Mouse (Mus musculus) left cerebral cortex, adult 2 months (tissue): ENCODE data around the gene Prkce. TPM values are rescaled to one million over a fixed set of nuclear protein-coding genes. Genes with fewer than 3 reads are reported as not detected.

ENCODE experiments used
- DNase-seq, 2 experiments: peaks; one replicate each; pipeline ENCODE4 v3.0.0; 2021 to 2022; ENCODE audit warnings: low spot score in 2 of 2, mixed read lengths in 1 of 2; ENCODE audit errors: extremely low spot score in 1 of 2
- H3K27ac ChIP-seq: fragments of 200-600 bp; 2 replicates; pipeline ENCODE4 v1.8.1; 2022
- H3K4me3 ChIP-seq: fragments of 200-600 bp; 2 replicates; pipeline ENCODE4 v1.8.1; 2022
- CTCF ChIP-seq: fragments of 200-600 bp; IDR thresholded peaks from 2 replicates; pipeline ENCODE4 v1.8.1; 2022; ENCODE audit warnings: antibody characterized with exemption, mild to moderate bottlenecking, moderate library complexity
- intact Hi-C: fragments of 180-260 bp; cut with DNase I; formaldehyde crosslinking; loops from one replicate; pipeline ENCODE4 v1.15.1; 2025
- total RNA-seq, 2 experiments: library from RNA; stranded (reverse); gene quantifications; 2 replicates each; pipeline ENCODE4 v1.2.3; 2021

Gene Prkce
- total RNA-seq, 2 experiments from 2014 or later: 277 to 284 TPM

- no peak overlapping the region for H3K27ac ChIP-seq
- no peak for TF ChIP-seq CTCF
- intact Hi-C loops: no loop called here
- DNase-seq: no peak
- no peak overlapping the region for H3K4me3 ChIP-seq
Measured at GRCm38 (mm10) chr17:86208821-86209186, 41.2 kb downstream of the Prkce start.

GRCm38 (mm10) chr17:86209680-86210251, 42.2 kb downstream of the Prkce start:
- TF ChIP-seq CTCF: no peak
- intact Hi-C loops: no loop called here
- DNase-seq: no peak
- Histone ChIP-seq H3K4me3 (no peak overlapping the region), H3K27ac (no peak overlapping the region)

DNA sequence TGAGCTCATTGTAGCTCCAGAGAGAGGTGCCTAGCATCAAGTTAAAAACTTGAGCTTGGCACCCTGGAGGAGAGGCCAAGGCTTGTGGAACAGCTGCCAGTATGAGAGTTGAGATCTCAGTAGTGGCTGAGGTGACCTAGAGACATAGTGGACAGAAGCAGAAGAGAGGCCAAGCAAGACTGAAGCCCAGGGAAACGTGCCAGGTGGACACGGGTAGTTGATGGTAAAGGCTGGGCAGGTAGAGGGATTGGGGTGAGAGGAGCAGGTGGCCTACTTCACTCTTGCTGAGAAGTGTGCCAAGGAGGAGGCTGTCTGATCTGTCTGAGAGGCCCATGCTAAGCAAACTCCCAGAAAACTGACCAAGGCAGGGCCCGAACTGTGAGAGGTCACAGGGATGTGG, 44.6 kb downstream of the Prkce start:
- no peak for DNase-seq
- Histone ChIP-seq H3K27ac (no peak overlapping the region), H3K4me3 (no peak overlapping the region)
- intact Hi-C loops: no loop called here
- TF ChIP-seq CTCF: no peak

GRCm38 (mm10) chr17:86214285-86214684, 46.7 kb downstream of the Prkce start:
- Histone ChIP-seq H3K4me3 (no peak overlapping the region), H3K27ac (peak overlapping the region; percentile 87)
- intact Hi-C loops: loop anchor here (1.0 to 2.0 kb wide), 4 partner anchors 29 to 131 kb away; no protein-coding TSS in a partner anchor
- no peak for TF ChIP-seq CTCF
- peak; percentile 39 to 61 for DNase-seq

DNA sequence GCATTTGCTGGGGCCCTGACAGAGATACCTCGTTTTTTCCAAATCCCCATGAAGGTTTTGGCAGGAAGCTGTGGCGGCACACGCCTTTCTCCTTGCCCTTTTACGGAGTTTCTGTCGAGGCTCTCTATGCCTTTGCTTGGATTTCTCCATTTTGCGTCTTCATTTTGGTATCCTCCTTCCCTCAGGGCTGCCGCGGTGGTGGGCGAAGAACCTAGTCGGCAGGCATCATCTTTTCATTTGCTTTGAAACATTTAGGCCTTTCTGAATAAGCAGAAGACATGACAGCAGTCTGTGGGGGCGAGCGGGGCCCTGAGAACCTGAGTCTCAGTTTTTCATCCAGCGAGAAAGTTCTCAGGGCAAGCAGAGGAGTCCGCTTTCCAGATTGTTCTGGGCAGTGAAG, 47.2 kb downstream of the Prkce start:
- peak overlapping the region; percentile 87 for H3K27ac ChIP-seq
- no peak overlapping the region for H3K4me3 ChIP-seq
- TF ChIP-seq CTCF: no peak
- intact Hi-C loops: loop anchor here (1.0 to 2.0 kb wide), 4 partner anchors 30 to 131 kb away; no protein-coding TSS in a partner anchor
- DNase-seq: peak; percentile 47 to 58

GRCm38 (mm10) chr17:86215771-86216170, 48.2 kb downstream of the Prkce start:
- peak; percentile 36 for TF ChIP-seq CTCF
- peak overlapping the region; percentile 87; the same call in 1 of the 2 replicates for H3K27ac ChIP-seq
- intact Hi-C loops: loop anchor here (2.0 kb wide), 2 partner anchors 31 to 47 kb away; no protein-coding TSS in a partner anchor
- H3K4me3 ChIP-seq: no peak overlapping the region
- no peak for DNase-seq

DNA sequence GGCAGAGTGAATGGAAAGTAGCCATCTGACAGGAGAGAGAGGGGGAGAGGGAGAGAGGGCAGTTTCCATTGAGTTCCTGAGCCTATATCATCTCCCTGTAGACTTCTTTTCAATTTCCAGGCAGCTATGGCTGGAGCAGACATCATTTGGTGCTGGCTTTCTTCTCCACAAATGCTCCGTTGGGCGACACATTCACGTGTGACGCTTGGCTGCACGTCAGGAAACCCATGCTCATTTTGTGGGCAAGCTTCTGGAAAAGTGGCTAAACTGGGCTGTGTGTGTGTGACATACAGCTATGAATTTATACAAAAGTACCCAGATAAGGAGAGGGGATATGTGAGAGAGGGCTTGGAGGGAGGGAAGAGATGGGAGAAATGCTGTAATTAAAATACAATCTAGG, 49.9 kb downstream of the Prkce start:
- no peak overlapping the region for H3K4me3 ChIP-seq
- TF ChIP-seq CTCF: no peak
- DNase-seq: no peak
- H3K27ac ChIP-seq: no peak overlapping the region
- intact Hi-C loops: no loop called here

DNA sequence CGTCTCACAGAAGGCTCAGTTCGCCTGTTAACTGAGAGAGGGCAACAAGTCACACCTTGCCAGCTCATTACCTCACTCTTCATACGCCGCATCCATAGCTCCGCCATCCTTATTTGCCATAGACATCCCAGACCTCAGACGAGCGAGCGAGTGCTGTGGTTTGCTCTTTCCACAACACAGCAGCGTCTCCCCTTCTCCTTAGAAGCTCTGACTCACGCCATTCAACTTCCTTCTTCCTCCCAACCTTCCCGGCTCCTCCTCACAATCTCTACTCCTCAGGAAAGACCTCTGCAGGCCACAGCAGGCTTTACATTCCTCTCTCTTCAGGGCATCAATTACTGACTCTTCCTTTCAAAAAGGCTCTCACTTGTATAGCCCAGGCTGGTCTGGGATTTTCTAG, 51.0 kb downstream of the Prkce start:
- DNase-seq: no peak
- intact Hi-C loops: no loop called here
- no peak for TF ChIP-seq CTCF
- no peak overlapping the region for H3K4me3 ChIP-seq
- H3K27ac ChIP-seq: no peak overlapping the region

GRCm38 (mm10) chr17:86225488-86226186, 58.1 kb downstream of the Prkce start:
- DNase-seq: no peak
- H3K27ac ChIP-seq: peak overlapping the region; percentile 53
- intact Hi-C loops: no loop called here
- H3K4me3 ChIP-seq: no peak overlapping the region
- no peak for TF ChIP-seq CTCF

- intact Hi-C loops: no loop called here
- peak overlapping the region; percentile 41 for H3K27ac ChIP-seq
- no peak overlapping the region for H3K4me3 ChIP-seq
- no peak for DNase-seq
- TF ChIP-seq CTCF: no peak
Measured at GRCm38 (mm10) chr17:86226198-86226597, 58.6 kb downstream of the Prkce start.

GRCm38 (mm10) chr17:86226635-86227034, 59.0 kb downstream of the Prkce start:
- H3K4me3 ChIP-seq: no peak overlapping the region
- intact Hi-C loops: no loop called here
- peak overlapping the region; percentile 41 for H3K27ac ChIP-seq
- no peak for TF ChIP-seq CTCF
- DNase-seq: no peak

- peak overlapping the region; percentile 17; the same call in 1 of the 2 replicates for H3K27ac ChIP-seq
- intact Hi-C loops: no loop called here
- no peak for DNase-seq
- no peak overlapping the region for H3K4me3 ChIP-seq
- no peak for TF ChIP-seq CTCF
Measured at GRCm38 (mm10) chr17:86227389-86227788, 59.8 kb downstream of the Prkce start.

DNA sequence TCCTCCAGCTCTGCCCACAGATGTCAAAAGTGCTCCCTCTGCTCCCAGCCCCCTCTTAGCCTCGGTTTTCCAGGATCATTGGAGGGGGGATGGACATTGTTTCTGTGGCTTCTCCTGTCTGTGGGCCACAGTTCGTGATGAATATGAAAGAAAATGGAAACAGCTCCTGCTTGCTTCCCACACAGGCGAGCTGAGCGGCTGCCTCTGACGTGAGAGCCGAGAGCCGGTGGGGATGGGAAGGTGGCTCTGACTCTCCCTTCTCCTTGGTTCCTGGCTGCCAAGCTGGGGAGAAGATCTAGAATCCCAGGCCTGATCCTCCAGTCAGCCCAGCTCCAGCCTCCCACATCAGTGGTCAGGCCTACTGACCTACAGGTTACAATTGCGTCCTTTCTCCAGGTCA, 61.3 kb downstream of the Prkce start:
- no peak for TF ChIP-seq CTCF
- intact Hi-C loops: no loop called here
- H3K27ac ChIP-seq: peak overlapping the region; percentile 92
- no peak overlapping the region for H3K4me3 ChIP-seq
- DNase-seq: peak; percentile 60 to 71
